Comparison of ENCODE assay signal across 25 mouse cellular contexts in genomic region chr6:31469431-31469830, GRCm38 (mm10).
"Had no signal": no experiment of that assay in that cellular context is flagged by ENCODE, and none has a peak within 500 bp of the region (broad histone marks: within the 10 kb centered on the region; RNA-seq: fewer than 3 reads in every experiment).

No protein-coding gene starts in this region.

- H3K9me3 ChIP-seq: heart, embryonic 13.5 days; heart, embryonic 15.5 days; hindbrain, embryonic 13.5 days; hindbrain, embryonic 15.5 days; kidney, embryonic 15.5 days; limb, embryonic 13.5 days; limb, embryonic 15.5 days; liver, embryonic 13.5 days; liver, embryonic 15.5 days had no signal

- H3K4me2 ChIP-seq: heart, embryonic 11.5 days; heart, embryonic 13.5 days; heart, embryonic 15.5 days; hindbrain, embryonic 13.5 days; hindbrain, embryonic 15.5 days; kidney, embryonic 15.5 days; limb, embryonic 13.5 days; limb, embryonic 15.5 days; liver, embryonic 11.5 days; liver, embryonic 13.5 days; liver, embryonic 15.5 days had no signal

- H3K27me3 ChIP-seq: heart, embryonic 13.5 days; heart, embryonic 15.5 days; hindbrain, embryonic 13.5 days; hindbrain, embryonic 15.5 days; kidney, embryonic 15.5 days; limb, embryonic 13.5 days; limb, embryonic 15.5 days; liver, embryonic 13.5 days; liver, embryonic 15.5 days had no signal

- H3K4me1 ChIP-seq: heart, embryonic 13.5 days; heart, embryonic 15.5 days; hindbrain, embryonic 13.5 days; hindbrain, embryonic 15.5 days; kidney, embryonic 15.5 days; limb, embryonic 13.5 days; limb, embryonic 15.5 days; liver, embryonic 13.5 days; liver, embryonic 15.5 days had no signal

- H3K4me3 ChIP-seq: heart, adult 2 months; heart, embryonic 13.5 days; heart, embryonic 15.5 days; hindbrain, embryonic 13.5 days; hindbrain, embryonic 15.5 days; kidney, embryonic 15.5 days; limb, embryonic 13.5 days; limb, embryonic 15.5 days; liver, embryonic 13.5 days; liver, embryonic 15.5 days had no signal

- H3K27ac ChIP-seq: heart, adult 2 months; heart, embryonic 13.5 days; heart, embryonic 15.5 days; hindbrain, embryonic 13.5 days; hindbrain, embryonic 15.5 days; hindbrain, postnatal 0 days; kidney, embryonic 15.5 days; kidney, postnatal 0 days; limb, embryonic 13.5 days; limb, embryonic 15.5 days; liver, embryonic 13.5 days; liver, embryonic 15.5 days had no signal

- ATAC-seq: forebrain, postnatal 0 days; hindbrain, postnatal 0 days; intestine, embryonic 16.5 days had no signal

- H3K9ac ChIP-seq: forebrain, postnatal 0 days; heart, embryonic 13.5 days; heart, embryonic 15.5 days; hindbrain, embryonic 13.5 days; hindbrain, embryonic 15.5 days; kidney, embryonic 15.5 days; limb, embryonic 13.5 days; limb, embryonic 15.5 days; liver, embryonic 13.5 days; liver, embryonic 15.5 days had no signal

- DNase-seq: gastrocnemius, postnatal 14 days; gastrocnemius, postnatal 36 days; heart, adult 11 months; heart, adult 2 months; heart, postnatal 14 days; heart, postnatal 36 days; kidney, adult 11 months; layer of hippocampus, adult 9-11 months; layer of hippocampus, postnatal 36 days; left cerebral cortex, postnatal 4 days; liver, embryonic 13.5 days had no signal
